In genomic region chr7:130407622-130408021, GRCm38 (mm10) we compare ENCODE assay signal across 16 mouse cellular contexts.
DNase-seq lines count a peak whose midpoint lies in the region; ATAC-seq and TF ChIP-seq lines count a peak whose summit lies in the region.
"Had no signal": no experiment of that assay in that cellular context is flagged by ENCODE, and none has a peak within 500 bp of the region (broad histone marks: within the 10 kb centered on the region; RNA-seq: fewer than 3 reads in every experiment).

No protein-coding gene starts in this region.

- H3K36me3 ChIP-seq in forebrain, embryonic 12.5 days (replicated peaks), result 0 out of 2 replicates have a peak, but pooled peaks cover 4% of the 10 kb centered on the region
- no peaks in the 10 kb centered on the region for H3K36me3 ChIP-seq in forebrain, postnatal 0 days (ENCODE audit: insufficient read depth)
- H3K36me3 ChIP-seq in intestine, embryonic 14.5 days (ENCODE audit: control insufficient read depth, insufficient read depth, low read length), result no peaks in the 10 kb centered on the region
- H3K36me3 ChIP-seq in intestine, embryonic 16.5 days (ENCODE audit: control insufficient read depth, insufficient read depth, low read length), result no peaks in the 10 kb centered on the region
- H3K36me3 ChIP-seq in limb, embryonic 11.5 days (ENCODE audit: control insufficient read depth, insufficient read depth, low read length), result no peaks in the 10 kb centered on the region
- H3K36me3 ChIP-seq: forebrain, embryonic 10.5 days; hindbrain, embryonic 15.5 days had no signal

- 84% methylated on average over 10 of the region's 10 CpGs for WGBS in forebrain, embryonic 12.5 days
- WGBS in forebrain, postnatal 0 days, result 77% methylated on average over 10 of the region's 10 CpGs
- 69% methylated on average over 10 of the region's 10 CpGs for WGBS in intestine, embryonic 14.5 days
- WGBS in intestine, embryonic 16.5 days, result 81% methylated on average over 10 of the region's 10 CpGs
- WGBS in limb, embryonic 11.5 days, result 81% methylated on average over 10 of the region's 10 CpGs
- WGBS in cerebellum, adult 2 months, result 90% methylated on average over 10 of the region's 10 CpGs

- TF ChIP-seq CTCF in forebrain, postnatal 0 days (IDR thresholded peaks at IDR 0.05; ENCODE audit: low read depth), result no peak
- TF ChIP-seq CTCF in brain, embryonic 14.5 days (IDR thresholded peaks at IDR 0.05; ENCODE audit: borderline replicate concordance, extremely low read depth, insufficient read depth, insufficient read length), result no peak
- TF ChIP-seq CTCF in cerebellum, adult 2 months (IDR thresholded peaks at IDR 0.05; ENCODE audit: borderline replicate concordance, insufficient read depth, low read depth, low read length), result no peak

- no peaks in the 10 kb centered on the region for H3K27me3 ChIP-seq in forebrain, embryonic 12.5 days
- H3K27me3 ChIP-seq in forebrain, postnatal 0 days (ENCODE audit: insufficient read depth, low read length), result no peaks in the 10 kb centered on the region
- H3K27me3 ChIP-seq in intestine, embryonic 14.5 days (replicated peaks; ENCODE audit: control insufficient read depth, insufficient read depth, low read length), result no peaks in the 10 kb centered on the region
- H3K27me3 ChIP-seq in intestine, embryonic 16.5 days (replicated peaks; ENCODE audit: control insufficient read depth, insufficient read depth, low read length), result no peaks in the 10 kb centered on the region
- H3K27me3 ChIP-seq in limb, embryonic 11.5 days (ENCODE audit: control insufficient read depth, insufficient read depth, low read length), result no peaks in the 10 kb centered on the region
- no peaks in the 10 kb centered on the region for H3K27me3 ChIP-seq in cerebellum, adult 2 months (ENCODE audit: control insufficient read depth, insufficient read depth, low read length)
- H3K27me3 ChIP-seq: hindbrain, embryonic 15.5 days had no signal

- no peak overlapping the region for H3K9ac ChIP-seq in forebrain, embryonic 12.5 days
- no peak overlapping the region for H3K9ac ChIP-seq in forebrain, postnatal 0 days
- H3K9ac ChIP-seq in intestine, embryonic 14.5 days (ENCODE audit: low read length), result no peak overlapping the region
- H3K9ac ChIP-seq in intestine, embryonic 16.5 days (ENCODE audit: low read depth, low read length), result no peak overlapping the region
- H3K9ac ChIP-seq in limb, embryonic 11.5 days (ENCODE audit: low read length), result no peak overlapping the region
- H3K9ac ChIP-seq: hindbrain, embryonic 15.5 days had no signal

- no peak overlapping the region for H3K4me2 ChIP-seq in forebrain, embryonic 12.5 days
- H3K4me2 ChIP-seq in forebrain, postnatal 0 days (ENCODE audit: low read depth), result no peak overlapping the region
- no peak overlapping the region for H3K4me2 ChIP-seq in intestine, embryonic 14.5 days (ENCODE audit: low read length)
- no peak overlapping the region for H3K4me2 ChIP-seq in intestine, embryonic 16.5 days (ENCODE audit: low read depth, low read length)
- H3K4me2 ChIP-seq in limb, embryonic 11.5 days (ENCODE audit: low read depth, severe bottlenecking), result no peak overlapping the region
- H3K4me2 ChIP-seq: hindbrain, embryonic 15.5 days had no signal

- H3K9me3 ChIP-seq in forebrain, embryonic 12.5 days, result no peaks in the 10 kb centered on the region
- no peaks in the 10 kb centered on the region for H3K9me3 ChIP-seq in forebrain, postnatal 0 days (ENCODE audit: low read length)
- H3K9me3 ChIP-seq in intestine, embryonic 14.5 days (ENCODE audit: control insufficient read depth, low read length), result no peaks in the 10 kb centered on the region
- no peaks in the 10 kb centered on the region for H3K9me3 ChIP-seq in intestine, embryonic 16.5 days (ENCODE audit: control insufficient read depth, low read length)
- no peaks in the 10 kb centered on the region for H3K9me3 ChIP-seq in limb, embryonic 11.5 days (ENCODE audit: control insufficient read depth, low read length)
- H3K9me3 ChIP-seq: forebrain, embryonic 10.5 days; hindbrain, embryonic 15.5 days had no signal

- DNase-seq in forebrain, postnatal 0 days, result no peak
- DNase-seq in intestine, embryonic 14.5 days (ENCODE audit: low spot score), result no peak
- DNase-seq in brain, embryonic 14.5 days (ENCODE audit: low read depth), result peak; percentile 11
- DNase-seq in limb, embryonic 11.5 days (ENCODE audit: low spot score), result no peak
- no peak for DNase-seq in cerebellum, adult 2 months
- no peak for DNase-seq in left cerebral cortex, postnatal 4 days
- DNase-seq: cerebellum, postnatal 25 days; lung, adult 2 months; midbrain, embryonic 14.5 days; thymus, postnatal 25 days had no signal

- no peak for TF ChIP-seq POLR2A in brain, embryonic 14.5 days (IDR thresholded peaks at IDR 0.05; ENCODE audit: borderline replicate concordance, extremely low read depth, insufficient read depth, insufficient read length, poor library complexity, severe bottlenecking)
- no peak for TF ChIP-seq POLR2A in cerebellum, adult 2 months (IDR thresholded peaks at IDR 0.05; ENCODE audit: borderline replicate concordance, insufficient read depth, low read length)

- 0 out of 2 replicates have a peak overlapping the region, but pooled peaks have one; percentile 9 for H3K27ac ChIP-seq in forebrain, embryonic 12.5 days
- H3K27ac ChIP-seq in forebrain, postnatal 0 days (ENCODE audit: low read depth, low read length), result no peak overlapping the region
- H3K27ac ChIP-seq in intestine, embryonic 14.5 days (ENCODE audit: low read depth), result peak overlapping the region; percentile 58
- H3K27ac ChIP-seq in intestine, embryonic 16.5 days (ENCODE audit: low read length), result no peak overlapping the region
- H3K27ac ChIP-seq in limb, embryonic 11.5 days (replicated peaks; ENCODE audit: low read depth, low read length), result peak overlapping the region; percentile 68
- no peak overlapping the region for H3K27ac ChIP-seq in cerebellum, adult 2 months (ENCODE audit: insufficient read depth, low read length)
- H3K27ac ChIP-seq: forebrain, embryonic 10.5 days; hindbrain, embryonic 15.5 days; kidney, postnatal 0 days had no signal

- ATAC-seq in forebrain, embryonic 12.5 days (ENCODE audit: low FRiP score), result no peak
- no peak for ATAC-seq in forebrain, postnatal 0 days
- no peak for ATAC-seq in intestine, embryonic 14.5 days (replicated peaks; ENCODE audit: low FRiP score, low TSS enrichment, low read depth)
- ATAC-seq in intestine, embryonic 16.5 days, result no peak
- ATAC-seq in limb, embryonic 11.5 days (ENCODE audit: insufficient number of reproducible peaks, low FRiP score, low TSS enrichment, low read depth), result no peak
- ATAC-seq: activated CD4-positive, CD25-positive, alpha-beta regulatory T cell, adult 4 months had no signal

- intact Hi-C loops in left cerebral cortex, postnatal 4 days (cut with DNase I), result no loop called here

- H3K4me1 ChIP-seq in forebrain, embryonic 12.5 days, result peaks cover 4% of the 10 kb centered on the region; the same call in 1 of the 2 replicates
- H3K4me1 ChIP-seq in forebrain, postnatal 0 days (ENCODE audit: insufficient read depth), result no peaks in the 10 kb centered on the region
- H3K4me1 ChIP-seq in intestine, embryonic 14.5 days (replicated peaks; ENCODE audit: control insufficient read depth, insufficient read depth, low read length), result no peaks in the 10 kb centered on the region; the same call in 1 of the 2 replicates
- peaks cover 2% of the 10 kb centered on the region; the same call in 1 of the 2 replicates for H3K4me1 ChIP-seq in intestine, embryonic 16.5 days (ENCODE audit: control insufficient read depth, insufficient read depth, low read length)
- H3K4me1 ChIP-seq in limb, embryonic 11.5 days (ENCODE audit: control insufficient read depth, insufficient read depth, low read length), result peaks cover 6% of the 10 kb centered on the region; the same call in 1 of the 2 replicates
- H3K4me1 ChIP-seq in cerebellum, adult 2 months (ENCODE audit: control insufficient read depth, insufficient read depth, low read length), result no peaks in the 10 kb centered on the region
- H3K4me1 ChIP-seq: forebrain, embryonic 10.5 days; hindbrain, embryonic 15.5 days had no signal

- no peak overlapping the region for H3K4me3 ChIP-seq in forebrain, embryonic 12.5 days (replicated peaks)
- H3K4me3 ChIP-seq in forebrain, postnatal 0 days (ENCODE audit: low read depth, low read length), result no peak overlapping the region
- H3K4me3 ChIP-seq in intestine, embryonic 14.5 days (ENCODE audit: low read depth, low read length), result no peak overlapping the region
- H3K4me3 ChIP-seq in intestine, embryonic 16.5 days (ENCODE audit: low read length), result no peak overlapping the region
- H3K4me3 ChIP-seq in limb, embryonic 11.5 days (ENCODE audit: low read depth, low read length), result no peak overlapping the region
- no peak overlapping the region for H3K4me3 ChIP-seq in cerebellum, adult 2 months (replicated peaks; ENCODE audit: insufficient read depth, low read depth, low read length)
- H3K4me3 ChIP-seq: forebrain, embryonic 10.5 days; hindbrain, embryonic 15.5 days had no signal

Comparison
In these comparisons a context has a peak if more than half of its experiments do, and no peak if none do; other contexts are left out.
1. H3K27ac ChIP-seq: peak in forebrain, embryonic 12.5 days (single experiment), intestine, embryonic 14.5 days (single experiment) and limb, embryonic 11.5 days (single experiment); none in forebrain, postnatal 0 days (single experiment), intestine, embryonic 16.5 days (single experiment) and cerebellum, adult 2 months (single experiment).